Mouse (Mus musculus) midbrain, embryonic 13.5 days (tissue): ENCODE data around the gene Rai14. TPM values are rescaled to one million over a fixed set of nuclear protein-coding genes. Genes with fewer than 3 reads are reported as not detected.

ENCODE experiments used
- ATAC-seq: fragments of 200-750 bp; cut with Nextera tagmentation; 2 replicates; pipeline ENCODE4 v1.8.0; 2017; ENCODE audit warnings: mild to moderate bottlenecking, moderate TSS enrichment, moderate library complexity
- H3K27ac ChIP-seq: fragments of 300-500 bp; sonication (generic); 2 replicates; pipeline ENCODE4 v1.5.1; 2015; ENCODE audit warnings: inconsistent platforms, mild to moderate bottlenecking, moderate library complexity
- H3K27me3 ChIP-seq: fragments of 300-500 bp; sonication (generic); 2 replicates; pipeline ENCODE4 v1.6.1; 2015; ENCODE audit warnings: mild to moderate bottlenecking, inconsistent platforms
- H3K36me3 ChIP-seq: fragments of 300-500 bp; sonication (generic); 2 replicates; pipeline ENCODE4 v1.6.1; 2015; ENCODE audit warnings: mild to moderate bottlenecking, inconsistent platforms
- H3K4me1 ChIP-seq: fragments of 300-500 bp; sonication (generic); replicated peaks from 2 replicates; pipeline ENCODE4 v1.6.1; 2015; ENCODE audit warnings: inconsistent platforms
- H3K4me2 ChIP-seq: fragments of 300-500 bp; sonication (generic); replicated peaks from 2 replicates; pipeline ENCODE4 v1.6.1; 2015; ENCODE audit warnings: moderate library complexity, mild to moderate bottlenecking, inconsistent platforms
- H3K4me3 ChIP-seq: fragments of 300-500 bp; sonication (generic); replicated peaks from 2 replicates; pipeline ENCODE4 v1.5.1; 2015; ENCODE audit warnings: mild to moderate bottlenecking, inconsistent platforms
- H3K9ac ChIP-seq: fragments of 300-500 bp; sonication (generic); replicated peaks from 2 replicates; pipeline ENCODE4 v1.6.1; 2015; ENCODE audit warnings: mild to moderate bottlenecking, inconsistent platforms
- H3K9me3 ChIP-seq: fragments of 300-500 bp; sonication (generic); 2 replicates; pipeline ENCODE4 v1.6.1; 2016; ENCODE audit warnings: mild to moderate bottlenecking, inconsistent platforms
- WGBS: fragments of 180-500 bp; shearing (Covaris S2); methylation state at CpG from one replicate; pipeline ENCODE4 v1.1.7; 2015; 5-methylcytosine and 5-hydroxymethylcytosine counted together
- polyA plus RNA-seq: library from polyadenylated mRNA; unstranded; fragments of >200 nt; fragmentation: Nextera tagmentation; extraction: Ambion mirVana; gene quantifications from 2 replicates; pipeline ENCODE4 v1.2.1, GENCODE M21; 2015

Rai14 gene
- polyA plus RNA-seq, 1 experiment from 2014 or later = 34.2 TPM

DNA sequence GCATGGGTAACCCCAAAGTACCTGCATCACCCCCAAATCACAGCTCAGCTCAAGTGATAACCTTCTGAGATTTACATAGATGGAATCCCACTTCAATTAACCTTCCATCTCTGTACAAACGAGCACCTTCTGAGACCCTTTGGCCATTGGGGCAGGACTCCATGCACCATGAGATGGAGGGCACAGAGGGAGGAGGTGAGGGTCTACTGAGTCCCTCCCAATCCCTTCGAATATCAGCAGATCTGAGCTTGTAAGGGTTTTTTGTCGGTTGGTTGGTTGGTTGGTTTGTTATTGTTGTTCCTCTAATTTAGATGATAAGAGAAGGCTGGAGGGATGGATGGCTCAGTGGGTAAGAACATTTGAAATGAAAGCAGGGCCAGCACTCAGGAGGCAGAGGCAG lies 5.1 kb upstream of the Rai14 start:
- Histone ChIP-seq H3K27me3 (no peaks in the 10 kb centered on the region), H3K9me3 (no peaks in the 10 kb centered on the region; the same call in 1 of the 2 replicates), H3K4me2 (no peak overlapping the region), H3K27ac (no peak overlapping the region), H3K4me3 (no peak overlapping the region), H3K36me3 (no peaks in the 10 kb centered on the region), H3K9ac (no peak overlapping the region), H3K4me1 (peaks cover 16% of the 10 kb centered on the region)
- 93% methylated on average over 3 of the region's 3 CpGs for WGBS
- no peak for ATAC-seq

- no peak overlapping the region for H3K27ac ChIP-seq
- no peaks in the 10 kb centered on the region; the same call in 1 of the 2 replicates for H3K9me3 ChIP-seq
- ATAC-seq = no peak
- H3K4me2 ChIP-seq = no peak overlapping the region
- H3K4me3 ChIP-seq = no peak overlapping the region
- WGBS = 84% methylated on average over 10 of the region's 10 CpGs
- H3K4me1 ChIP-seq = peaks cover 16% of the 10 kb centered on the region
- H3K9ac ChIP-seq = no peak overlapping the region
- H3K27me3 ChIP-seq = no peaks in the 10 kb centered on the region
- H3K36me3 ChIP-seq = no peaks in the 10 kb centered on the region
Observed at GRCm38 (mm10) chr15:10718763-10719162, 4.3 kb upstream of the Rai14 start.

DNA sequence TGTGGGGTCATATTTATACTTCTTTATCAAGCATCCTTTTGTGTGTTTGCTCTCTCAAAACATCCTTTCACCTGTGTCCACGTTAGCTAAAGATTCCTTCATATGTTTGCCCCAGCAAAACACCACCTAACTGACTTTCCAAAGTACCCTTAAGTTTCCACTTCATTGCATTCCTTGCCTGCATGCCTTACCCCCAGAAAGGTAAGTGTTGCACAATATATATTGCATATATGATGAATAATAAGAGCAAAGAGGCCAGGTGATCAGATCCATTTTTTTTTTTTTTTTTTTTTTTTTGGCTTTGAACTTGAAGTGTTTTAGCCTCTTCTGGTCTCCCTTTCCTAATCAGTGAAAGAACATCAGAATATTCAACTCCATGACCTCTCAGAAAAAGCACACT lies 2.9 kb upstream of the Rai14 start:
- Histone ChIP-seq H3K27ac (no peak overlapping the region), H3K36me3 (no peaks in the 10 kb centered on the region), H3K9me3 (no peaks in the 10 kb centered on the region; the same call in 1 of the 2 replicates), H3K4me3 (no peak overlapping the region), H3K4me2 (no peak overlapping the region), H3K27me3 (no peaks in the 10 kb centered on the region), H3K4me1 (peaks cover 15% of the 10 kb centered on the region), H3K9ac (no peak overlapping the region)
- WGBS = 97% methylated on average over 1 of the region's 1 CpGs
- ATAC-seq = no peak

DNA sequence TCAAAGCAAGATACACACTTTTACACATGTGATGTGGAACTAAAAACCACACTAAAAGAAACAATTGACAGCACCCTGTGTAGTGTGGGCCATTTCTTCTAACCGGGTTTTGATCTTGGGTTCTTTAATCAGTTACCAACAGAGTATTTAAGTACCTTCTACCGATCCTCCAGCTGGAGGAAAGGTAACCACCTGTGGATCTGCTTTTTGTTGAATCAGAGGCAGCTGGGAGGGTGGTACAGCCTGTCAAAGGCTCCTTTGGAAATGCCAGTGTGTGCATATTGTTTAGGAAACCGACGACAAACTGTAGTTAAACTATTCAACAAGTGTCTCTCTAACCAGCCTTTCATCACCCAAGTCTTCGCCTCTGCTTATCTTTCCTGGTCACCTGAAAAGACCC lies 1.5 kb upstream of the Rai14 start:
- H3K36me3 ChIP-seq = no peaks in the 10 kb centered on the region
- H3K4me1 ChIP-seq = peaks cover 28% of the 10 kb centered on the region
- H3K27me3 ChIP-seq = no peaks in the 10 kb centered on the region
- no peak overlapping the region for H3K4me3 ChIP-seq
- no peaks in the 10 kb centered on the region; the same call in 1 of the 2 replicates for H3K9me3 ChIP-seq
- ATAC-seq = no peak
- no peak overlapping the region for H3K4me2 ChIP-seq
- H3K27ac ChIP-seq = no peak overlapping the region
- WGBS = 13% methylated on average over 5 of the region's 5 CpGs
- no peak overlapping the region for H3K9ac ChIP-seq

- H3K4me2 ChIP-seq = peak overlapping the region; percentile 95
- peak overlapping the region; percentile 32; the same call in 1 of the 2 replicates for H3K27ac ChIP-seq
- no peak overlapping the region; the same call in 1 of the 2 replicates for H3K9ac ChIP-seq
- no peaks in the 10 kb centered on the region for H3K36me3 ChIP-seq
- peaks cover 30% of the 10 kb centered on the region for H3K4me1 ChIP-seq
- no peaks in the 10 kb centered on the region; the same call in 1 of the 2 replicates for H3K9me3 ChIP-seq
- H3K27me3 ChIP-seq = no peaks in the 10 kb centered on the region
- H3K4me3 ChIP-seq = peak overlapping the region; percentile 77
- ATAC-seq = peak; percentile 22; the same call in 1 of the 2 replicates
- WGBS = 2% methylated on average over 10 of the region's 10 CpGs
Observed at GRCm38 (mm10) chr15:10715139-10715505, 698 bp upstream of the Rai14 start.

DNA sequence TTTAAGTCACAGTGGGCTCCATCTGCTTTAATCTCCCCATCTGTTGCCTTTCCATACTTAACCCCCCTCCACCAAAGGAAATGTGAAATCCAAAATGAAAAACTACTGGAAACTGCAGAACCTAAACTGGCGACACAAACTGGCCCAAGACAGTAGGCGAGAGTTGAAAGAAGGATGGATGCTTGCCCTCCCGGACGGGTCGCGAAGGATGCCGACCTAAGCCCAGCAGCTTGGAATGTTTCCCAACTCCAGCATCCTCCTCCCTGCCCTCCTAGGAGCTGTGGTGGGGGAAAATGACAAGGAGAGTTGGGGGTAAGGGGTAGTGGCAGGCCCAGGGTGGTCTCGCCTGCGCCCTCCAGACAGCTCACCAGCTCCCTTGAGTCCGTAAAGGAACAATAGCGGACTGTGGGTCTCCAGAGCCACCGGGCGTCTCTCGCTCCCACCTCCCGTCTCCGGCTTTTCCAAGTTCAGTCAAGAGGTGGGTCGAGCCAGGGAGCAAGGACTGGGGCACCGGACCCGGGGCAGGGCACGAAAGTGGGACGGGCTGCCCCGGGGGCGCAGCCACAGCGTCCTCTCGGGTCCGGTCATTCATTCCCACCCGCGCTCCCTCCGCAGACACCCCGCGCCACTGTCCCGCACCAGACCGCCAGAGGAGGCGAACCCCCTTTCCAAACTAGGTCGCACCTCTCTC lies 653 bp downstream of the Rai14 start:
- ATAC-seq = peak; percentile 65
- WGBS = under 1% methylated on average over 35 of the region's 35 CpGs
- Histone ChIP-seq H3K4me2 (peak overlapping the region; percentile 95), H3K36me3 (0 out of 2 replicates have a peak, but pooled peaks cover 3% of the 10 kb centered on the region), H3K9ac (peak overlapping the region; percentile 85), H3K4me1 (peaks cover 33% of the 10 kb centered on the region), H3K27ac (peak overlapping the region; percentile 72), H3K9me3 (no peaks in the 10 kb centered on the region; the same call in 1 of the 2 replicates), H3K27me3 (no peaks in the 10 kb centered on the region), H3K4me3 (peak overlapping the region; percentile 77)

DNA sequence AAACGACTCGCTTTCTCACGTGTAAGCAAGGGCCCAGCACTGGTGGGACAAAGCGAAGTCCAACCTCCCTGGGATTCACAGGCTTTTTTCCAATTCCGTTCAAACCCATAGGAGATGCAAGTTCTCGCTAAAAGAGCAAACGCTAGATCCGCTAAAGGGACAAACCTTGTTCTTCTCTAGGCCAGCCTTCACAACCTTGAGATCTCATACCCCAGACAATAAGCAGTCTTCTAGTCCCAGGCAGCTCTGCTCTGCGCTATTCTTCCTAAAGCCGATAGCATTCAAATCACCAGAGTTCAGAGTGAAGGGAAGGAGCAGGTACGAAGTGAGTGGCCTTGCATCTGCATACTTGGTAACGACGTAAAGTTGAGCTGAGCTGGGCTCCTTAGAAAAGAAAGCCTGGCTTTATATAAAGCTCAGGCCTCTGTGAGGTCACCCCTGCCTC lies 1.2 kb downstream of the Rai14 start:
- peak overlapping the region; percentile 85 for H3K9ac ChIP-seq
- no peaks in the 10 kb centered on the region for H3K27me3 ChIP-seq
- peak overlapping the region; percentile 95 for H3K4me2 ChIP-seq
- peaks cover 6% of the 10 kb centered on the region; the same call in 1 of the 2 replicates for H3K36me3 ChIP-seq
- peak overlapping the region; percentile 77 for H3K4me3 ChIP-seq
- no peaks in the 10 kb centered on the region; the same call in 1 of the 2 replicates for H3K9me3 ChIP-seq
- peak; percentile 34 for ATAC-seq
- 5% methylated on average over 13 of the region's 13 CpGs for WGBS
- H3K27ac ChIP-seq = peak overlapping the region; percentile 35; the same call in 1 of the 2 replicates
- H3K4me1 ChIP-seq = peaks cover 33% of the 10 kb centered on the region

- Histone ChIP-seq H3K4me2 (peak overlapping the region; percentile 95), H3K9me3 (no peaks in the 10 kb centered on the region), H3K4me1 (peaks cover 33% of the 10 kb centered on the region), H3K36me3 (peaks cover 8% of the 10 kb centered on the region; the same call in 1 of the 2 replicates), H3K27me3 (no peaks in the 10 kb centered on the region), H3K9ac (peak overlapping the region; percentile 85; the same call in 1 of the 2 replicates), H3K27ac (no peak overlapping the region), H3K4me3 (peak overlapping the region; percentile 77)
- WGBS = 65% methylated on average over 3 of the region's 3 CpGs
- no peak for ATAC-seq
Observed at GRCm38 (mm10) chr15:10712288-10712687, 2.1 kb downstream of the Rai14 start.

DNA sequence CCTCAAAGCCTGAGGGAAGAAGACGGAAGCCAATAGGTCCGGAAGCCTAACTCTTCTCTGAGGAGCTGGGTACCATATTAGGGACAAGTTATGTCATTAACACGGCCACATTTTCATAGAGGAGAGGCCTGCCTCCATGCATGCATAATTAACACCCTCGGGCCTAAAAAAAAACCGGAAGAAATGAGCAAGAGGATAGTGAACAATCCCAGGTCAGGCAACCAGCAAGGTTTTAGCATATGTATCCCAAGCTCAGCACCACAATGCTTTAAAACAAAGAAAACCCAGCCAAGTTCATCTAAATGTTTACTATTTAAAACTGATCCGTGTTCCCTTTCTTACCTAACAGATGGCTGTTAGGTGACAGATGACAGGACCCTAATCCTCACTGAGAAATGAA lies 3.2 kb downstream of the Rai14 start:
- 42% methylated on average over 6 of the region's 6 CpGs for WGBS
- no peak overlapping the region for H3K4me3 ChIP-seq

GRCm38 (mm10) chr15:10708591-10709272 lies 5.7 kb downstream of the Rai14 start:
- no peak overlapping the region for H3K27ac ChIP-seq
- 82% methylated on average over 10 of the region's 10 CpGs for WGBS

More for the DNA sequence above, 3.2 kb downstream of the Rai14 start:
- ATAC-seq = no peak
- no peaks in the 10 kb centered on the region for H3K27me3 ChIP-seq
- peaks cover 9% of the 10 kb centered on the region; the same call in 1 of the 2 replicates for H3K36me3 ChIP-seq
- no peak overlapping the region for H3K9ac ChIP-seq
- H3K27ac ChIP-seq = no peak overlapping the region
- H3K9me3 ChIP-seq = no peaks in the 10 kb centered on the region
- peaks cover 33% of the 10 kb centered on the region for H3K4me1 ChIP-seq
- H3K4me2 ChIP-seq = peak overlapping the region; percentile 95; the same call in 1 of the 2 replicates

GRCm38 (mm10) chr15:10707109-10707508 lies 7.3 kb downstream of the Rai14 start:
- Histone ChIP-seq H3K9me3 (no peaks in the 10 kb centered on the region), H3K9ac (no peak overlapping the region), H3K27ac (no peak overlapping the region), H3K4me2 (no peak overlapping the region), H3K27me3 (no peaks in the 10 kb centered on the region), H3K4me3 (no peak overlapping the region), H3K4me1 (peaks cover 25% of the 10 kb centered on the region), H3K36me3 (peaks cover 9% of the 10 kb centered on the region; the same call in 1 of the 2 replicates)
- 96% methylated on average over 6 of the region's 6 CpGs for WGBS
- no peak for ATAC-seq

More at GRCm38 (mm10) chr15:10708591-10709272, 5.7 kb downstream of the Rai14 start:
- H3K9me3 ChIP-seq = no peaks in the 10 kb centered on the region
- H3K9ac ChIP-seq = no peak overlapping the region
- H3K36me3 ChIP-seq = peaks cover 9% of the 10 kb centered on the region; the same call in 1 of the 2 replicates
- no peak overlapping the region for H3K4me3 ChIP-seq
- H3K4me1 ChIP-seq = peaks cover 39% of the 10 kb centered on the region
- H3K27me3 ChIP-seq = no peaks in the 10 kb centered on the region
- H3K4me2 ChIP-seq = no peak overlapping the region
- no peak for ATAC-seq

GRCm38 (mm10) chr15:10706414-10706813 lies 8.0 kb downstream of the Rai14 start:
- no peak for ATAC-seq
- Histone ChIP-seq H3K4me3 (no peak overlapping the region), H3K9me3 (no peaks in the 10 kb centered on the region), H3K27ac (no peak overlapping the region), H3K9ac (no peak overlapping the region), H3K27me3 (no peaks in the 10 kb centered on the region), H3K4me1 (peaks cover 18% of the 10 kb centered on the region), H3K4me2 (no peak overlapping the region), H3K36me3 (peaks cover 9% of the 10 kb centered on the region; the same call in 1 of the 2 replicates)
- 89% methylated on average over 8 of the region's 8 CpGs for WGBS
